Mouse (Mus musculus): ENCODE results near the gene 1700012A03Rik.

- TF ChIP-seq EP300 (IDR thresholded peaks at IDR 0.05; ENCODE audit: low read depth): no peak
- TF ChIP-seq CTCF (IDR thresholded peaks at IDR 0.05; ENCODE audit: low read depth): no peak
Measured at GRCm38 (mm10) chr6:32018105-32018446, 32.0 kb upstream of the 1700012A03Rik start.
